Mouse (Mus musculus) brain, embryonic 14.5 days (tissue): ENCODE data around the gene Zfp672.

ENCODE experiments used
- CTCF ChIP-seq: fragments of 200-500 bp; IDR thresholded peaks from 2 replicates; pipeline ENCODE4 v1.5.1; 2012; ENCODE audit warnings: inconsistent platforms, mild to moderate bottlenecking, moderate library complexity, borderline replicate concordance; ENCODE audit not compliant: insufficient read depth, insufficient read length; ENCODE audit errors: extremely low read depth
- POLR2A ChIP-seq: fragments of 200-500 bp; IDR thresholded peaks from 2 replicates; pipeline ENCODE4 v1.6.1; 2012; ENCODE audit warnings: mild to moderate bottlenecking, inconsistent platforms, borderline replicate concordance; ENCODE audit not compliant: poor library complexity, insufficient read depth, insufficient read length, severe bottlenecking; ENCODE audit errors: extremely low read depth

- TF ChIP-seq POLR2A (no peak), CTCF (no peak)
These were observed 26.5 kb downstream of the Zfp672 start for GRCm38 (mm10) chr11:58303594-58303993.
